Comparison of ENCODE assay signal across 20 mouse cellular contexts in genomic region chr10:124222068-124222467, GRCm38 (mm10).
"Had no signal": no experiment of that assay in that cellular context is flagged by ENCODE, and none has a peak within 500 bp of the region (broad histone marks: within the 10 kb centered on the region; RNA-seq: fewer than 3 reads in every experiment).

No protein-coding gene starts in this region.

- H3K4me3 ChIP-seq: liver, embryonic 13.5 days; liver, embryonic 15.5 days; midbrain, embryonic 10.5 days; midbrain, embryonic 12.5 days; myocyte; neural tube, embryonic 13.5 days; neural tube, embryonic 15.5 days; stomach, embryonic 15.5 days had no signal

- H3K27ac ChIP-seq: liver, embryonic 13.5 days; liver, embryonic 15.5 days; midbrain, embryonic 10.5 days; midbrain, embryonic 12.5 days; neural tube, embryonic 13.5 days; neural tube, embryonic 15.5 days; stomach, embryonic 15.5 days; stomach, postnatal 0 days had no signal

- H3K4me1 ChIP-seq: liver, embryonic 13.5 days; liver, embryonic 15.5 days; midbrain, embryonic 10.5 days; midbrain, embryonic 12.5 days; neural tube, embryonic 13.5 days; neural tube, embryonic 15.5 days; stomach, embryonic 15.5 days had no signal

- H3K27me3 ChIP-seq: liver, embryonic 13.5 days; liver, embryonic 15.5 days; midbrain, embryonic 12.5 days; neural tube, embryonic 13.5 days; neural tube, embryonic 15.5 days; stomach, embryonic 15.5 days had no signal

- DNase-seq: liver; liver, embryonic 13.5 days; liver, postnatal 0 days; midbrain, embryonic 14.5 days; retina, postnatal 1 day; right cerebral cortex, adult 18-20 months; right cerebral cortex, postnatal 14 days; thymus, adult 2 months; thymus, postnatal 25 days; thymus, postnatal 4 days had no signal

- H3K9me3 ChIP-seq: liver, embryonic 13.5 days; liver, embryonic 15.5 days; midbrain, embryonic 10.5 days; midbrain, embryonic 12.5 days; neural tube, embryonic 13.5 days; neural tube, embryonic 15.5 days; stomach, embryonic 15.5 days had no signal

- H3K9ac ChIP-seq: liver, embryonic 13.5 days; liver, embryonic 15.5 days; liver, postnatal 0 days; midbrain, embryonic 12.5 days; neural tube, embryonic 13.5 days; neural tube, embryonic 15.5 days; stomach, embryonic 15.5 days had no signal

- H3K4me2 ChIP-seq: liver, embryonic 11.5 days; liver, embryonic 13.5 days; liver, embryonic 15.5 days; midbrain, embryonic 12.5 days; neural tube, embryonic 13.5 days; neural tube, embryonic 15.5 days; stomach, embryonic 15.5 days had no signal

- H3K36me3 ChIP-seq: liver, embryonic 13.5 days; liver, embryonic 15.5 days; midbrain, embryonic 10.5 days; midbrain, embryonic 12.5 days; neural tube, embryonic 13.5 days; neural tube, embryonic 15.5 days; stomach, embryonic 15.5 days had no signal

- ATAC-seq: liver, postnatal 0 days; midbrain, embryonic 16.5 days had no signal
